Mouse (Mus musculus) hindbrain, embryonic 14.5 days (tissue): ENCODE measurements around the gene Ttc7. TPM values are rescaled to one million over a fixed set of nuclear protein-coding genes. Genes with fewer than 3 reads are reported as not detected.

Experiments
- ATAC-seq: fragments of 200-750 bp; cut with Nextera tagmentation; 2 replicates; pipeline ENCODE4 v1.8.0; 2017; ENCODE audit warnings: moderate number of reproducible peaks, mild to moderate bottlenecking, moderate TSS enrichment, moderate library complexity; ENCODE audit not compliant: low FRiP score
- DNase-seq: peaks from one replicate; pipeline ENCODE4 v3.0.0-alpha.2; 2015; ENCODE audit warnings: low spot score
- H3K27ac ChIP-seq: fragments of 300-500 bp; sonication (generic); 2 replicates; pipeline ENCODE4 v1.5.1; 2014; ENCODE audit warnings: mild to moderate bottlenecking, moderate library complexity
- H3K27me3 ChIP-seq: fragments of 300-500 bp; sonication (generic); 2 replicates; pipeline ENCODE4 v1.6.1; 2014; ENCODE audit warnings: mild to moderate bottlenecking, low read length, mixed read lengths; ENCODE audit not compliant: control insufficient read depth, insufficient read depth
- H3K36me3 ChIP-seq: fragments of 300-500 bp; sonication (generic); replicated peaks from 2 replicates; pipeline ENCODE4 v1.6.1; 2014; ENCODE audit not compliant: control insufficient read depth, insufficient read depth
- H3K4me1 ChIP-seq: fragments of 300-500 bp; sonication (generic); replicated peaks from 2 replicates; pipeline ENCODE4 v1.6.1; 2014; ENCODE audit warnings: antibody characterized with exemption, low read length, mixed read lengths; ENCODE audit not compliant: control insufficient read depth, insufficient read depth
- H3K4me2 ChIP-seq: fragments of 300-500 bp; sonication (generic); replicated peaks from 2 replicates; pipeline ENCODE4 v1.6.1; 2014; ENCODE audit warnings: mild to moderate bottlenecking, moderate library complexity
- H3K4me3 ChIP-seq: fragments of 300-500 bp; sonication (generic); replicated peaks from 2 replicates; pipeline ENCODE4 v1.5.1; 2014; ENCODE audit warnings: mild to moderate bottlenecking, low read length
- H3K9ac ChIP-seq: fragments of 300-500 bp; sonication (generic); 2 replicates; pipeline ENCODE4 v1.6.1; 2014
- H3K9me3 ChIP-seq: fragments of 300-500 bp; sonication (generic); 2 replicates; pipeline ENCODE4 v1.6.1; 2016; ENCODE audit warnings: low read length; ENCODE audit not compliant: control insufficient read depth
- WGBS: fragments of 180-500 bp; shearing (Covaris S2); extraction: QIAGEN DNeasy Blood & Tissue Kit; methylation state at CpG from one replicate; pipeline ENCODE4 v1.1.7; 2014; 5-methylcytosine and 5-hydroxymethylcytosine counted together
- polyA plus RNA-seq: library from polyadenylated mRNA; unstranded; fragments of >200 nt; fragmentation: Nextera tagmentation; extraction: Ambion mirVana; gene quantifications from 2 replicates; pipeline ENCODE4 v1.2.1, GENCODE M21; 2014

Ttc7 gene
- polyA plus RNA-seq, 1 experiment from 2014 or later, result 6.3 TPM

DNA sequence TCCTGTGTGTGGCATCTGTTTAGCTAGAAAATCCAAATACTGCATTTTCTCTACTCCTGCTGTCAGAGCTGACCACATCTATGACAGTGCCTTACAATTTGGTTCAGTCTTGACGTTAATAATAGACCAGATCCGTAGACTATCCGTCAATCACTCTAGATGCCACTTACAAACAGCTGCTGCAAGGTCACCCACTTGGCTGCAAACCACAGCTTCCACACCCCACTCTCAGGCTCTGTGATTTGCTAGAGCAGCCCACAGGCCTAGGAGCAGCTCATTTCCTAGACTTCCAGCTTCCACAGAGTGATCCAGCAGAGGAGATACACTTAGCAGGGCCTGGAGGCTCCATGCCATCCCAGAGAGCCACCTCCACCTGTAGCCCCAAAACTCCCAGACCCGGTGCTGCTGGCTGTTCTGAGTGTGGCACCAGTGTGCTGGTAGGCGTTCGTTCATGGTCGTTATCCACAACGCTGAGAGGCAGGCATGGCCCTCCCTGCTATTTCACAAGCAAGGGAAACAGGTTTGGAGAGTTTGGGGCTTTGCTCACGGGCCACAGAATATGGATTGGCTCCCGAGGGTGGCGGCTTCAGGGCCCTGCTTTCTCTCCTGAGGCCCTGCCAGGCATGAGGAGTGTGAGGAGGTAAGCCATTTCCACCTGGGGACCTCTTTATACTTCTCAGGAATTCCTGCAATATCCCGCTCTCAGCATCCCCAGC lies 26.5 kb downstream of the Ttc7 start:
- Histone ChIP-seq H3K27ac (no peak overlapping the region), H3K9me3 (no peaks in the 10 kb centered on the region), H3K27me3 (no peaks in the 10 kb centered on the region), H3K4me1 (no peaks in the 10 kb centered on the region), H3K36me3 (no peaks in the 10 kb centered on the region), H3K9ac (no peak overlapping the region), H3K4me3 (no peak overlapping the region), H3K4me2 (no peak overlapping the region)
- DNase-seq (no peak), ATAC-seq (no peak)
- 81% methylated on average over 12 of the region's 12 CpGs for WGBS

DNA sequence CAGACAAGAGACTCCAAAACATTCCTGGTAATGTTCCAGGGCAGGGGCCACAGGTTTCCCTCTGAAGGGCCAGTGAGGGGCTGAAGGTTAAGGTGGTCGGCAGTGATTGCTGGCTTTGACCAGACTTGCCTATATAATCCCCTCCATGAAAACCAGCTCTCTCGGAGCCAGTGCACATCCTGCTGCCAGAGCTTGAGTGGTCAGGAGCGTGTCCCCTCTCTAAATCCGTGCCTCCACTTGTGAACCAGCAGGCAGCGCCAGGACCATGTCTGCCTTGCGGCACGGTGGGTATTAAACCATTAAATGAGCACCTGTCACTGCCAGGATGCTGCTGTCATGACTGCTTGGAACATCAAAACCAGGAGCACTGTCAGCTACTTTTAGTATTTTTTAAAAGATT lies 27.8 kb downstream of the Ttc7 start:
- Histone ChIP-seq H3K4me2 (no peak overlapping the region), H3K27ac (no peak overlapping the region), H3K4me3 (no peak overlapping the region), H3K36me3 (no peaks in the 10 kb centered on the region), H3K9ac (no peak overlapping the region), H3K9me3 (no peaks in the 10 kb centered on the region), H3K27me3 (no peaks in the 10 kb centered on the region), H3K4me1 (no peaks in the 10 kb centered on the region)
- no peak for ATAC-seq
- 88% methylated on average over 7 of the region's 7 CpGs for WGBS
- no peak for DNase-seq

DNA sequence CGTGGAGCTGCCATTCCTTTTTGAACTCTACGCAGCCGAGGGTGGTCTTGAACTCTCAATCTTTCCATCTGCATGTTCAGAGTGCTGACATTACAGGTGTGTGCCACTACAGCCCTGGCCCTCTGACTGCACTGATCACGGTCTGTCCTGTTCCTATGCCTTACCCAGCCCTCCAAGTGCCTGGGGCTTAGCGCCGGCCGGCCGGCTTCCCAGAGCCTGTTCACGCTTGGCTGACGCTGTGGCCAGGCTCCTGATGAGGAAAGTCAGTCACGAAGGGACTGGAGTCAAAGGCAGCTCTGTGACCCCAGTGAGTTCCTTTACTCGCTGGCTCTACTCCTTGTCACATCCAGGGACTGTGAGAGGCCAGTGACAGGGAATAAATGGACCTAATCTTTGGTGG lies 29.7 kb downstream of the Ttc7 start:
- Histone ChIP-seq H3K9ac (no peak overlapping the region; the same call in 1 of the 2 replicates), H3K27ac (no peak overlapping the region), H3K27me3 (no peaks in the 10 kb centered on the region), H3K4me1 (no peaks in the 10 kb centered on the region), H3K9me3 (no peaks in the 10 kb centered on the region), H3K4me3 (no peak overlapping the region), H3K4me2 (no peak overlapping the region), H3K36me3 (no peaks in the 10 kb centered on the region)
- DNase-seq, result no peak
- ATAC-seq, result no peak
- WGBS, result 40% methylated on average over 12 of the region's 12 CpGs

GRCm38 (mm10) chr17:87312924-87313870 lies 30.5 kb downstream of the Ttc7 start:
- Histone ChIP-seq H3K9ac (no peak overlapping the region), H3K4me1 (no peaks in the 10 kb centered on the region), H3K27me3 (no peaks in the 10 kb centered on the region), H3K36me3 (no peaks in the 10 kb centered on the region), H3K9me3 (no peaks in the 10 kb centered on the region), H3K4me2 (no peak overlapping the region), H3K4me3 (no peak overlapping the region), H3K27ac (no peak overlapping the region)
- DNase-seq, result no peak
- ATAC-seq, result no peak
- WGBS, result 55% methylated on average over 18 of the region's 18 CpGs

GRCm38 (mm10) chr17:87314121-87314520 lies 31.4 kb downstream of the Ttc7 start:
- WGBS, result 82% methylated on average over 8 of the region's 8 CpGs
- Histone ChIP-seq H3K9ac (no peak overlapping the region), H3K27me3 (no peaks in the 10 kb centered on the region), H3K27ac (no peak overlapping the region), H3K36me3 (no peaks in the 10 kb centered on the region), H3K4me1 (no peaks in the 10 kb centered on the region), H3K4me2 (no peak overlapping the region), H3K9me3 (no peaks in the 10 kb centered on the region), H3K4me3 (no peak overlapping the region)
- DNase-seq, result no peak
- no peak for ATAC-seq

DNA sequence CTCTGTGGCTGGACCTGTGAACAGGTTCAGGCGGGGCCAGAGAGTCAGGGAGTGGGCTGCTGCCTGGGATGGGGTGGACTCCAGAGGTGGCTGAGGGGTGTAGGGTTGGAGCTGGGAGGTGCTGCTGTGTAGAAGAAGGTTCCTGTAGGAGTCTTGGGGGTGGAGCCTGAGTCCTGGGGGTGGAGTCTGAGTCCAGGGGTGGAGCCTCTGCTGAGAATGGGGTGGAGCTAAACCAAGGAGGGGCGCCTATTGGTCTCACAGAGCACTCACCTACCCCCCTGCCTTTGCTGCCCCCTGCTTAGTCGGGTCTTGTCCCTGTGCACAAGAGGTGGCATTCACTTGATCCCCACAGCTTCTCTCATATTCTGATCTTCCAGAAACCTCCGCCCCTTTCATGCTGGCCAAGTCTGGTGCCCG lies 31.9 kb downstream of the Ttc7 start:
- Histone ChIP-seq H3K27me3 (no peaks in the 10 kb centered on the region), H3K4me1 (no peaks in the 10 kb centered on the region), H3K9me3 (no peaks in the 10 kb centered on the region), H3K36me3 (no peaks in the 10 kb centered on the region), H3K9ac (0 out of 2 replicates have a peak overlapping the region, but pooled peaks have one; percentile 21), H3K4me2 (no peak overlapping the region), H3K27ac (no peak overlapping the region), H3K4me3 (no peak overlapping the region)
- peak; percentile 51 for ATAC-seq
- WGBS, result 55% methylated on average over 5 of the region's 5 CpGs
- DNase-seq, result no peak

DNA sequence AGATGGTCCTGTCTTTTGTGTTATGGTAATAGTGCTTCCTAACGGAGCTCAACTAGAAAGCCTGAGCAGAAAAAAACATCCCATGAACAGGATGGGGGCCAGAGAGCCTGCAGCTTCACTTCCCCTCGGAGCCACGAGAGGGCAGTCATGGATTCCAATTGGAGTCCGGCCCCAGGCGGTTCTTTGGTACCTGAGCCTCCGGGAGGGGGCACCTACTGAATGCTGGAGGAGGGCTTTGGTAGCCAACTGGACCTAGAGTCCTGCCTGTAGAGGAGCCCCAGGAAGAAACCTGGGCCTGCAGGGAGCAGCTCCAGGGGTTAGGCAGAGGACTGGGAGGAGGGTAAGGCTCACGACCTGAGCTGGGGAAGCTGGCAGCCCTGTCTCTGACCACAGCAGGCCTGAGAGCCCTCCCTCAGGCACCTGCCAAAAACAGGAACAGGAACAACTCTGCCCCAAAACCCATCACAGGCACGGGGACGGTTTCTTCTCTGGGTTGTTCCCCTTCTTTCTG lies 32.4 kb downstream of the Ttc7 start:
- no peaks in the 10 kb centered on the region for H3K36me3 ChIP-seq
- H3K4me1 ChIP-seq, result no peaks in the 10 kb centered on the region
- H3K27me3 ChIP-seq, result no peaks in the 10 kb centered on the region
- peak; percentile 90 for DNase-seq
- 0 out of 2 replicates have a peak overlapping the region, but pooled peaks have one; percentile 21 for H3K9ac ChIP-seq
- H3K9me3 ChIP-seq, result no peaks in the 10 kb centered on the region
- H3K27ac ChIP-seq, result no peak overlapping the region
- ATAC-seq, result peak; percentile 67
- H3K4me2 ChIP-seq, result no peak overlapping the region
- no peak overlapping the region for H3K4me3 ChIP-seq
- 10% methylated on average over 9 of the region's 9 CpGs for WGBS

DNA sequence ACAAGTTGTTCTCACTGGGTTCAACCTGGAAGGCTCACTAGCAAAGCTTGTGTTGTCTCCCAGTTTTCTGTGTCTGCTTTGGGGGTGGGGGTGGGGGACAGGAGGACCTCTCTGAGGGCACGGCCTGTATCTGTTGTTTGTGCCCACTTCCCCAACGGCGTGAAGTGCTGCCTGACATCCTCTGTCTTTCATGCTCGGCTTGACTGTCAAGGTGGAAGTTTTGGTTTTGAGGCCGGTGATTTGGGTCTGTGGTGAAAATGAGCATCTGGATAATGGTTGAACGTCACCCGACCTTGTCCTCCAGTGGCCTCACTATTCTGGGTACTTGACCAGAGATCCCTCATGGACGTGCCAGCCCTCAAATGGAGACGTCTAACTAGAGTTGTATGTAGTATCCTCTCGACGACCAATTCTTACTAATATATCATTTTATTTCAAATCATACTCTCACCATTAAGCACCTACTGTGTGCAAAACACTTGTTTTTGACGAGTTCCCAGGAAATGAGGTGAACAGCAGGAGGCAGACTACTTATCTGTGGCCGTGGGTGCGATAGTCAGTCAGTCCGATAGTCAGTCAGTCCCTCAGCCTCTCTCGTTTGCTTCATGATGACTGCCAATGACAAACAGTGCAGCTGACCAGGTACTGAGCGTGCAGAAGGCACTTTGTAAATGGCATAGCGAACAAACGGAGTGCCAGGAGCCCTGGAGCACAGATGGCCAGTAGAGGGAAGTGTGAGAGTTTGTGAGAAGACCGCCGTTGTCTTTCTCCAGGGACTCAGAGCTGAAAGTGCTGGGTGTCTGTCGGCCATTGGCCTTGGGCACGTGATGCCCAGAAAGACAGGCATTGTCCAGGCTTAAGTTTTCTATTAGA lies 33.4 kb downstream of the Ttc7 start:
- ATAC-seq, result no peak
- Histone ChIP-seq H3K4me2 (no peak overlapping the region), H3K4me3 (no peak overlapping the region), H3K27ac (no peak overlapping the region), H3K9me3 (no peaks in the 10 kb centered on the region), H3K36me3 (no peaks in the 10 kb centered on the region), H3K4me1 (no peaks in the 10 kb centered on the region), H3K9ac (no peak overlapping the region), H3K27me3 (no peaks in the 10 kb centered on the region)
- DNase-seq, result no peak
- 78% methylated on average over 23 of the region's 23 CpGs for WGBS
